Mouse (Mus musculus) 416B (cell line): ENCODE measurements at regions not wholly inside any gene's neighbourhood (a gene's known extent, or its start where the extent isn't known, plus 50 kb on each side); places are given as distances from the start of the nearest gene placed in this dataset.

ENCODE experiments used
- DNase-seq: peaks from one replicate; pipeline ENCODE4 v3.0.0; 2011; ENCODE audit warnings: low read depth

- DNase-seq = peak; percentile 8
Observed at GRCm38 (mm10) chr2:81991726-81992125, 61.3 kb upstream of the Zfp804a start.
